Mouse (Mus musculus) kidney, postnatal 14 days (tissue): ENCODE measurements around the gene Slc16a10.

Experiments used
- DNase-seq: peaks from one replicate; pipeline ENCODE4 v3.0.0; 2022; ENCODE audit warnings: mixed read lengths

The Slc16a10 gene

GRCm38 (mm10) chr10:40065357-40065756, 76.7 kb downstream of the Slc16a10 start:
- DNase-seq, result no peak

- peak; percentile 77 for DNase-seq
Observed at GRCm38 (mm10) chr10:40063291-40063890, 78.7 kb downstream of the Slc16a10 start.

- DNase-seq, result no peak
Observed at GRCm38 (mm10) chr10:40062812-40063211, 79.2 kb downstream of the Slc16a10 start.

GRCm38 (mm10) chr10:40061926-40062325, 80.1 kb downstream of the Slc16a10 start:
- no peak for DNase-seq

- DNase-seq, result no peak
Observed at GRCm38 (mm10) chr10:40058786-40059120, 83.3 kb downstream of the Slc16a10 start.

- peak; percentile 59 for DNase-seq
Observed at GRCm38 (mm10) chr10:40058062-40058785, 83.8 kb downstream of the Slc16a10 start.

GRCm38 (mm10) chr10:40057615-40058014, 84.4 kb downstream of the Slc16a10 start:
- no peak for DNase-seq

- no peak for DNase-seq
Observed at GRCm38 (mm10) chr10:40054455-40054854, 87.6 kb downstream of the Slc16a10 start.

GRCm38 (mm10) chr10:40053896-40054295, 88.2 kb downstream of the Slc16a10 start:
- no peak for DNase-seq

- peak; percentile 53 for DNase-seq
Observed at GRCm38 (mm10) chr10:40053257-40053895, 88.7 kb downstream of the Slc16a10 start.

GRCm38 (mm10) chr10:40051997-40052396, 90.1 kb downstream of the Slc16a10 start:
- DNase-seq, result no peak

GRCm38 (mm10) chr10:40050763-40051162, 91.3 kb downstream of the Slc16a10 start:
- DNase-seq, result no peak

- DNase-seq, result peak; percentile 68
Observed at GRCm38 (mm10) chr10:40041339-40041738, 100.7 kb downstream of the Slc16a10 start.

- no peak for DNase-seq
Observed at GRCm38 (mm10) chr10:40036686-40037560, 105.1 kb downstream of the Slc16a10 start.

- no peak for DNase-seq
Observed at GRCm38 (mm10) chr10:40034956-40035355, 107.1 kb downstream of the Slc16a10 start.

GRCm38 (mm10) chr10:40032897-40033296, 109.2 kb downstream of the Slc16a10 start:
- DNase-seq, result no peak

- DNase-seq, result no peak
Observed at GRCm38 (mm10) chr10:40030716-40031115, 111.3 kb downstream of the Slc16a10 start.

GRCm38 (mm10) chr10:40029610-40030009, 112.4 kb downstream of the Slc16a10 start:
- no peak for DNase-seq

- DNase-seq, result no peak
Observed at GRCm38 (mm10) chr10:40028091-40028490, 114.0 kb downstream of the Slc16a10 start.

GRCm38 (mm10) chr10:40026546-40026945, 115.5 kb downstream of the Slc16a10 start:
- DNase-seq, result no peak

GRCm38 (mm10) chr10:40025560-40025959, 116.5 kb downstream of the Slc16a10 start:
- no peak for DNase-seq

GRCm38 (mm10) chr10:40024554-40025428, 117.3 kb downstream of the Slc16a10 start, which contains the start of gene Mfsd4b1:
TSS of gene Mfsd4b1 (minus strand) at chr10:40025268.
- peak; percentile 95 for DNase-seq
